Mouse (Mus musculus) E14TG2a.4 (cell line): Measurements from ENCODE around the gene Phxr2.

Experiments
- H3K27me3 ChIP-seq: 2 replicates; pipeline ENCODE4 v1.6.1; 2014; ENCODE audit warnings: low read length, control low read depth; ENCODE audit not compliant: insufficient read depth
- H3K36me3 ChIP-seq: 2 replicates; pipeline ENCODE4 v1.6.1; 2014; ENCODE audit warnings: low read length, control low read depth; ENCODE audit not compliant: insufficient read depth
- H3K4me1 ChIP-seq: replicated peaks from 2 replicates; pipeline ENCODE4 v1.6.1; 2014; ENCODE audit warnings: low read depth, low read length, control low read depth
- H3K4me3 ChIP-seq: replicated peaks from 2 replicates; pipeline ENCODE4 v1.5.1; 2014; ENCODE audit warnings: mild to moderate bottlenecking, low read length
- H3K9me3 ChIP-seq: 2 replicates; pipeline ENCODE4 v1.6.1; 2014; ENCODE audit warnings: low read length, control low read depth
- CTCF ChIP-seq: conservative IDR thresholded peaks from 2 replicates; pipeline ENCODE4 v1.5.1; 2014; ENCODE audit warnings: low read length
- NANOG ChIP-seq: IDR thresholded peaks from 2 replicates; pipeline ENCODE4 v1.6.1; 2014; ENCODE audit warnings: borderline replicate concordance, low read length, mixed read lengths
- POU5F1 ChIP-seq: IDR thresholded peaks from 2 replicates; pipeline ENCODE4 v1.6.1; 2014; ENCODE audit warnings: low read length, borderline replicate concordance

The Phxr2 gene

DNA sequence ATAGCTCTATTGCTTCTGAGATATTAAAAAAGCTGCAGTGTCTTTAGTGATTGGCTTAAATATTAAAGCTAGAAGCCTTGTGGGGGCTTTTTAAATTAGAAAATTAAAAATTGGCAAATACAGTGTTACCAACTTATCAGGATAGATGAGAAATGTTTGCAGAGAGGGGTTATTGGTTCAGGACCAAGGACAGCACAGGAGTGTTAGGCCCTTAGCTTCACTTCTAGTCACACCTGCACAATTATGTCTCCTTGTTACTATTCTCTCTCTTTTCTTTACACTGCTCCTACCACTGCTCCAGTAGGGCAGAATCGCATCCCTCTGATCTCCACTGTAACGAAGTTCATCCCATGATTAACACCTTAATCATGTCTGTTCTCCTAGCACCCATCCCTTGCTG, 31.0 kb downstream of the Phxr2 start:
- H3K9me3 ChIP-seq = peaks cover 32% of the 10 kb centered on the region
- no peaks in the 10 kb centered on the region for H3K36me3 ChIP-seq
- H3K27me3 ChIP-seq = no peaks in the 10 kb centered on the region
- H3K4me3 ChIP-seq = no peak overlapping the region
- no peak for TF ChIP-seq CTCF
- no peak for TF ChIP-seq NANOG
- no peak for TF ChIP-seq POU5F1
- H3K4me1 ChIP-seq = no peaks in the 10 kb centered on the region

DNA sequence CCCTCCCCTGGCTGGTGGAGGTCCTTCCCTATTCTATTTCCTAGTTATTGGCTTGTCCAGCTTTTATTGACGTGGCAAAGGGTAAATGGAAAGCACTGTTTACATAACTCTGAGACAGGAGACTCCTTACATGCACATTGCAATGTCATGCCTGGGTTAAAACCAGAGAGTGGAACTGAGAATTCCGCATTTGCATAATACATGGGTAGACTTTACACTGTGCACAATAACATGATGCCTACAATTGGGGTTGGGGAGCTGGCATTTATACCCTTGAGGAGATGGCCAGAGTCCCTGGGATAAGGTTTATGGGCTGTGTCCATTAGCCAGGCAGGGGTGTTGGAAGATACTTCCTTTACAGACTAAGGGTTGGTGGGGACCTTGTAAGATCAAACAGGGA, 32.8 kb downstream of the Phxr2 start:
- Histone ChIP-seq H3K9me3 (peaks cover 29% of the 10 kb centered on the region), H3K36me3 (no peaks in the 10 kb centered on the region), H3K4me3 (no peak overlapping the region), H3K4me1 (no peaks in the 10 kb centered on the region), H3K27me3 (peaks cover 1% of the 10 kb centered on the region; the same call in 1 of the 2 replicates)
- TF ChIP-seq POU5F1 = no peak
- no peak for TF ChIP-seq NANOG
- TF ChIP-seq CTCF = no peak

DNA sequence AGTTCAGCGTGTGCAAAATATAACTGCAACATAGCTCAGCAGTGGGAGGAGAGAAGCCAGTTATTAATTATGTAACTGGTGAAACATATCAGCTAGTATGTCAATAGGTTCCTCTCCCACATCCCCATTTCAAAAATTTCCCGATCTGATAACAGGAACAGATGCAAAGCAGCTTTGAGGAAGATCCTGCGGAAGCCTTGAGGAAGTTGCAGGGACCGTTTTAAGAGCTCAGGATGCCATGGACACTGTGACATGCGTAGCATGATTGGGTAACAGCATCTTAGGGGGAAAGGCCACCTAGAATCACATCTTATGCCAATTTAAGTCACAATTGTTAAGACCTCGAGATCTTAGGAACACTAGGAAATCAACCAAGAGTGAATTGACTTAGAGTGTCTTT, 36.2 kb downstream of the Phxr2 start:
- H3K9me3 ChIP-seq = 0 out of 2 replicates have a peak, but pooled peaks cover 4% of the 10 kb centered on the region
- H3K4me3 ChIP-seq = no peak overlapping the region
- TF ChIP-seq POU5F1 = no peak
- no peak for TF ChIP-seq CTCF
- no peak for TF ChIP-seq NANOG
- no peaks in the 10 kb centered on the region for H3K4me1 ChIP-seq
- H3K36me3 ChIP-seq = no peaks in the 10 kb centered on the region
- H3K27me3 ChIP-seq = peaks cover 10% of the 10 kb centered on the region; the same call in 1 of the 2 replicates

DNA sequence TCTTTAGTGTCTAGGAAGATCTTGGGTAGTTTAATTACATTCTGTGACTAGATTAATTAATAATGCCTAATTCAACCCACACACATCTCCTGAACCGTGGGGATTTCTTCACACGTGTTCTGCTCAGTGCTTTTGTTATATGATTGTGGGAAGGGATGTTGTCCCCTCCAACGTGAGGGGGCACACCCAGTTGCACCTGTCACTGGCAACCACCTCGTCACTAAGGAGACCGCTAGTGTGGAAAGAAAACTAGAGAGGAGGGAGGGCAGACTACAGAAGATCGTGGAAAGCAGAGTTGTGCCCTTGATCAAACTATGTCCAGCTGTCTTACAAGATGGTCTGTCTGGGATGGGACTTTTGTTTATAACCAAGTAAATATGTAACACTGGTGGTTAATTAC, 40.1 kb downstream of the Phxr2 start:
- Histone ChIP-seq H3K27me3 (peaks cover 17% of the 10 kb centered on the region), H3K36me3 (no peaks in the 10 kb centered on the region), H3K4me1 (no peaks in the 10 kb centered on the region), H3K9me3 (peaks cover 12% of the 10 kb centered on the region), H3K4me3 (no peak overlapping the region)
- TF ChIP-seq NANOG (no peak), POU5F1 (no peak), CTCF (no peak)

DNA sequence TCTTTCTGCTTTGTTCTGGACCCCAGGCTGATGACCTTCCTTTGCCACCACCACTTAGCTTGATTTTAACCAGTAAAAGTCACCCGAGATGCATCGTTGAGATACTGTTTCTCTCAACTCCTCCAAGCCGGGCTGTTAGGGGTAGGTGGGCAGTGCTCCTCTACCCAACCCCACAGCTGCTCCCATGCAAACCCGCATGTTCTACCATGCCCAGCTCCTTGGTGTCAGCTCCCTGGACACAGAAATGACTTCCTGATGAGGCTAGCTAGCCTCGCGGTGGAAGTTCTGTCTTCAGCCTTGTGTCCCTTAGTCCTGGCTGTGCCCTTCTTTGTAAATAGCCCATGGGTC, 40.9 kb downstream of the Phxr2 start:
- Histone ChIP-seq H3K4me1 (no peaks in the 10 kb centered on the region), H3K9me3 (peaks cover 12% of the 10 kb centered on the region), H3K4me3 (no peak overlapping the region), H3K36me3 (no peaks in the 10 kb centered on the region), H3K27me3 (peaks cover 17% of the 10 kb centered on the region)
- TF ChIP-seq NANOG = no peak
- no peak for TF ChIP-seq POU5F1
- TF ChIP-seq CTCF = no peak

DNA sequence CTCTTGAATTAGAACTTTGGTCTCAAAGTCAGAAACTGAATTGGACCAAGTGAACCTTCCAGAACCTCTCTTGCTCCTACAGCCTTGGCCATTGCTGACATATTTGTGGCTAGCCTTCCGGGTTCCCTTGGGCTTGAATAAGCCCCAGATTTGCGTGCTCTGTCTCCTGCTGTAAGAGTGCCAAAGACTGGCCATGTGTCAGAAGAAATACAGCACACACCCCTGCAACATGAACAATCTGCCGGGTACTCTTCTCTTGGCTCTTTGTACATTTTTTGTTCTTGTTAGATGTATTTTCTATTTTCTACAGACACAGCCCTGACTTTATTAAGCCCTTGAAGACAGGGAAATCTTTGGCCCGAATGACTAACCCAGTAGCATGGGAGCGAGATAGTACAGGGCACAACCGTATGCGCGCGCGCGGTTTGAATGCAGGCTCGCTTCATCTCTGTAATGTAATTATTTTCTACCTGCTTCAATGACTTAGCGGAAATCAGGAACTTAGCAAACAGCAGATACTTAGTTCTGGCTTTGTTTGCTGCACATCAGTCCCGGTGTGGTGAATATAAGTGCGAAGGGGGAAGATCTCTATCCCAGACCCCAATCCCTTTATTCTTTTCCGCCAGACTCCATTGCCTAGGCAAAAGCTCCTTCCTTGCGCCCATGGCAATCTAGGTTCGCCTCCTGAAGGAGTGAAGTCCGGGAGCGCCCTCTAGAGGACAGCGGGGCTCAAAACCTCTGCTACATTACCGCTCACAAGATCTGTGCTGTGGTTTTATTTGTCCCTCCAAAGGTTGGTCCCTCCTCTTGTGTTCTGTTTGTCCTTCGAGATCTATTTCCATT, 41.5 kb downstream of the Phxr2 start:
- no peak for TF ChIP-seq NANOG
- TF ChIP-seq CTCF = peak; percentile 82
- H3K4me1 ChIP-seq = no peaks in the 10 kb centered on the region
- H3K36me3 ChIP-seq = no peaks in the 10 kb centered on the region
- H3K4me3 ChIP-seq = no peak overlapping the region
- peaks cover 12% of the 10 kb centered on the region for H3K9me3 ChIP-seq
- peaks cover 17% of the 10 kb centered on the region for H3K27me3 ChIP-seq

DNA sequence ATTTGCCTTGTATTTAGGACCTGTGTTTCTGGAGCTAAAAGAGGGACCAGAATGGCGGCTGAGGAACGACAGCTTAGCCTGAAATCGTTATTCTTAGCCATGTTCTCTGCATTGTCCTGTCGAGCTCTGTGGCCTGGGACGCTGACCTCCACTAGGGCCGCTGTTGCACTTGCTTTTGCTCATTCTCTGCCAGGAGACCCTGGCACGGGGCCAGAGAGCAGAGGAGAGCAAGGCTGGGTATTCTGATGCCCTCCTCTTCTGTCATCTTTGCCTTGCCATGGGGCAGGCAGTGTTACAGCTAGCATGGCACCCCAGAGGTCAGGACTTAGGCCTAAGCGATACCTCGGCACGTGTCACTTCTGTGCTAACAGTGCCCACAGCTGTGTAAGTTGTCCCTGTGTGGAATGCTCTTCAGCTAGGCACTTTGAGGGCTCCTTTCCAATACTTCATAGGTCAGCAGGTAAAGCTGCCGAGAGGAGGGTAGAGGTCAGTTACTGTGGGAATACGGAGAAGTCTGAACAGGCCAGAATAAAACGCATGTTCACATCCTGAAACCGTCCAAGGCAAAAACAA, 42.6 kb downstream of the Phxr2 start:
- peaks cover 17% of the 10 kb centered on the region for H3K27me3 ChIP-seq
- peaks cover 12% of the 10 kb centered on the region for H3K9me3 ChIP-seq
- TF ChIP-seq POU5F1 = no peak
- no peak for TF ChIP-seq CTCF
- no peak for TF ChIP-seq NANOG
- no peaks in the 10 kb centered on the region for H3K36me3 ChIP-seq
- H3K4me3 ChIP-seq = no peak overlapping the region
- H3K4me1 ChIP-seq = no peaks in the 10 kb centered on the region

DNA sequence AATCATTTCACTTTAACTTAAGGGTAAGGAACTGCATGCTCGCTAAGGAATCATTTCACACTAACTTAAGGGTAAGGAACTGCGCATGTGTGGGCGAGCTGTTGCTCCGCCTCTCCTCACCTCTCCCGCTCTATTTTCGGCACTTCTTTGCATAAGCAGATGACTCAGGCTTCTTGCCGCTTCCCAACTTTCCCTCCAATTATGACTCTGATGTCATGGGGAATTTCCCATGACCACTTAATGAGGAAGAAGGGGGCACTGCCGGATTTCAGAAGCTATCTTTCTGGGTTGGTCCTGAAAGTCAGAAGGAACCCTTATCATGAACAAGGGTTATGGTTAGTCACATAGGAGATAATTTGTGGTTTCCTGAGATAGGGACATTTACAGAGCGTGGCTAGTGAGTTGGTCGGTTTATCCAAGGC, 44.5 kb downstream of the Phxr2 start:
- H3K27me3 ChIP-seq = peaks cover 12% of the 10 kb centered on the region
- H3K9me3 ChIP-seq = peaks cover 12% of the 10 kb centered on the region
- TF ChIP-seq POU5F1 = no peak
- TF ChIP-seq CTCF = no peak
- TF ChIP-seq NANOG = no peak
- H3K4me1 ChIP-seq = no peaks in the 10 kb centered on the region
- no peak overlapping the region for H3K4me3 ChIP-seq
- no peaks in the 10 kb centered on the region for H3K36me3 ChIP-seq

DNA sequence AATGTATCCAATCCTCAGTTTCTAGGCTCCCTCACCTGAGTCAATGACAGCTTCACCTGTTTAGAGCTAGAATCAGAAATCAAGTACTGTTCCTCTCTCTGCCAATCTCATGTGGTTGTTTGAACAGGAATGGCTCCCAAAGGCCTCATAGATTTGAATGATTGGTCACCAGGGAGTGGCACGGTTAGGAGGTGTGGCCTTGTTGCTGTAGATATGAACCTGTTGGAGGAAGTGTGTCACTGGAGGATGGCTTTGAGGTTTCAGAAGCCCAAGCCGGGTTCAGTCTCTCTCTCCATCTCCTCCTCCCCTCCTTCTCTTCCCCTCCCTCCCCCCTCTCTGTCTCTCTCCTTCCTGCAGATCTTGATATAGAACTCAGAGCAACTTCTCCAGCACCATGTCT, 47.5 kb downstream of the Phxr2 start:
- Histone ChIP-seq H3K27me3 (peaks cover 9% of the 10 kb centered on the region), H3K36me3 (no peaks in the 10 kb centered on the region), H3K4me3 (no peak overlapping the region), H3K4me1 (no peaks in the 10 kb centered on the region), H3K9me3 (peaks cover 6% of the 10 kb centered on the region)
- TF ChIP-seq NANOG = no peak
- no peak for TF ChIP-seq CTCF
- no peak for TF ChIP-seq POU5F1
